Mouse (Mus musculus): ENCODE results near the gene Rgs6.

GRCm38 (mm10) chr12:82815982-82816381, 227.9 kb downstream of the Rgs6 start:
- no peak for TF ChIP-seq CTCF (conservative IDR thresholded peaks at IDR 0.05; ENCODE audit: low read length)
- no peak for TF ChIP-seq NANOG (IDR thresholded peaks at IDR 0.05; ENCODE audit: borderline replicate concordance, low read length)

All from E14TG2a.4 (cell line).